Mouse (Mus musculus) limb, embryonic 12.5 days (tissue): Measurements from ENCODE around the gene Snupn. TPM values are rescaled to one million over a fixed set of nuclear protein-coding genes. Genes with fewer than 3 reads are reported as not detected.
A peak's percentile ranks its signal among the peaks of the same experiment; 100 is the strongest.

Experiments used
- ATAC-seq: fragments of 200-750 bp; cut with Nextera tagmentation; 2 replicates; pipeline ENCODE4 v1.8.0; 2017; ENCODE audit warnings: low read depth, moderate TSS enrichment; ENCODE audit not compliant: insufficient number of reproducible peaks, insufficient read depth, low FRiP score, low TSS enrichment
- H3K27ac ChIP-seq: fragments of 300-500 bp; sonication (generic); 2 replicates; pipeline ENCODE4 v1.5.1; 2016; ENCODE audit warnings: mild to moderate bottlenecking, moderate library complexity
- H3K27me3 ChIP-seq: fragments of 300-500 bp; sonication (generic); 2 replicates; pipeline ENCODE4 v1.6.1; 2016; ENCODE audit warnings: mild to moderate bottlenecking, moderate library complexity
- H3K36me3 ChIP-seq: fragments of 300-500 bp; sonication (generic); 2 replicates; pipeline ENCODE4 v1.6.1; 2016; ENCODE audit warnings: mild to moderate bottlenecking, moderate library complexity
- H3K4me1 ChIP-seq: fragments of 300-500 bp; sonication (generic); replicated peaks from 2 replicates; pipeline ENCODE4 v1.6.1; 2016
- H3K4me2 ChIP-seq: fragments of 300-500 bp; sonication (generic); 2 replicates; pipeline ENCODE4 v1.6.1; 2016; ENCODE audit warnings: mild to moderate bottlenecking, moderate library complexity
- H3K4me3 ChIP-seq: fragments of 300-500 bp; sonication (generic); replicated peaks from 2 replicates; pipeline ENCODE4 v1.5.1; 2016; ENCODE audit warnings: mild to moderate bottlenecking
- H3K9ac ChIP-seq: fragments of 300-500 bp; sonication (generic); replicated peaks from 2 replicates; pipeline ENCODE4 v1.6.1; 2016; ENCODE audit warnings: mild to moderate bottlenecking, moderate library complexity
- H3K9me3 ChIP-seq: fragments of 300-500 bp; sonication (generic); 2 replicates; pipeline ENCODE4 v1.6.1; 2016; ENCODE audit warnings: mild to moderate bottlenecking, moderate library complexity
- WGBS: fragments of 180-500 bp; shearing (Covaris S2); methylation state at CpG from one replicate; pipeline ENCODE4 v1.1.7; 2016; 5-methylcytosine and 5-hydroxymethylcytosine counted together
- polyA plus RNA-seq: library from polyadenylated mRNA; unstranded; fragments of >200 nt; fragmentation: Nextera tagmentation; extraction: Ambion mirVana; gene quantifications from 2 replicates; pipeline ENCODE4 v1.2.1, GENCODE M21; 2016

Snupn gene
- polyA plus RNA-seq, 1 experiment from 2014 or later = 29.2 TPM

DNA sequence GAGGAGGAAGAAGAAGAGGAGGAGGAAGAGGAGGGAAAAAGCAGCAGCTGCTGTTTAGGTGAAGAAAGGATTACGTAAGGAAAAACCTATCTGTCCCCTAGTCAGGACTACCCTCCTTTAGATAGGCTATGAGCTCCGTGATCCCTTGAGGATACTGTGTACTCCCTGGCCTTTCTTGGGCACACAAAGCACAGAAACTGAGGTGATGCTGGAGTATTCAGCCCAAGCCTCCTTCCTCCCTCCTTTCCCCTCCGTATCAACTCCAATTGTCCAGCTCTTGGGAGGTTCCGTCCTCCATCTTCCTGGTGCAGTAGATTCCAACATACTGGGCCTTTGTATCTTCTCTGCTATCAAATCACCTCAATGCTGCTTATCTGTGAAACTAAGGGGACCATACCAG is 27.9 kb upstream of the Snupn start:
- H3K9ac ChIP-seq = no peak overlapping the region
- peak overlapping the region; percentile 59; the same call in 1 of the 2 replicates for H3K4me3 ChIP-seq
- peak overlapping the region; percentile 83 for H3K4me2 ChIP-seq
- 93% methylated on average over 4 of the region's 4 CpGs for WGBS
- peaks cover 43% of the 10 kb centered on the region for H3K4me1 ChIP-seq
- H3K36me3 ChIP-seq = peaks cover 81% of the 10 kb centered on the region
- H3K9me3 ChIP-seq = peaks cover 4% of the 10 kb centered on the region; the same call in 1 of the 2 replicates
- ATAC-seq = no peak
- no peak overlapping the region for H3K27ac ChIP-seq
- no peaks in the 10 kb centered on the region for H3K27me3 ChIP-seq

DNA sequence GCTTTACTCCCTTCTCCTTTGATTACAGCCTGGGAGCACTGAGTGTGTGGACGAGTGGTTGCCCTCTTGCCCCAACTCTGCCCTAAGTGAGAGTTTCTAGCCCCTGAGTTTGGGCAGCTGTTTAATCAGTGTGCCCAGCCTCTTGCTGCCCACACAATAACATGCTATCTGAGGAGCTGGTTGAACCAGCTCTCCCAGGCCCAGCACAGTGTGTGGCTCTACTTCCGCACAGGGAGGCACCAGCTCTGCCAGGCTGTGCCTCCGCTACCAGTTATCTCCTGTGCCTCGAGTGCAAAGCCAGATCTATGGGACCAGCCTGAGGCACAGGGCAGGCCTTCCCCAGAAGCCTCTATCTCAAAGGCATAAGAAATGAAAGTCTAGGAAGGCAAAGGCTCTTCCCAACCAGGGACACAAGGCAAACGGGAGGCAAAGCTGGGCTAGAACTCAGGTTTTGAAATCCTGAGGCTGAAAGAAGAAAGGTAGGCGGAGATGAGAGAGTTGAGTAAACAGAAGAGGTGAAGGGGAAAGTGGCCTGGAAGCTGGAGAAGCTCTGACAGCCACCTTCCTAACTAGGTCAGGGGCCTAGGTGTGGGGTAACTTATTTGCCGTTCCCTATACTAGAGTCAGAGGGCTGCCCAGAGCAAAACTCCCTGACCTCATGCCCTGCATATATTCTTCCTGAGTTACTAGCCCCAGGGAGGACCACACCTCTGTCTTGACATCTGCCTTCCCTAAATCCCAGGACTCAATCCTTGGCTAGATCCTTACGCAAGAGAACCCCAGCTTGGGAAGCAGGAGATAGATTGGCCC is 26.6 kb upstream of the Snupn start:
- peaks cover 49% of the 10 kb centered on the region for H3K4me1 ChIP-seq
- H3K36me3 ChIP-seq = peaks cover 68% of the 10 kb centered on the region
- H3K9me3 ChIP-seq = peaks cover 4% of the 10 kb centered on the region; the same call in 1 of the 2 replicates
- no peak for ATAC-seq
- peak overlapping the region; percentile 60 for H3K9ac ChIP-seq
- no peaks in the 10 kb centered on the region for H3K27me3 ChIP-seq
- peak overlapping the region; percentile 83 for H3K4me2 ChIP-seq
- peak overlapping the region; percentile 59 for H3K4me3 ChIP-seq
- 70% methylated on average over 8 of the region's 8 CpGs for WGBS
- no peak overlapping the region; the same call in 1 of the 2 replicates for H3K27ac ChIP-seq

DNA sequence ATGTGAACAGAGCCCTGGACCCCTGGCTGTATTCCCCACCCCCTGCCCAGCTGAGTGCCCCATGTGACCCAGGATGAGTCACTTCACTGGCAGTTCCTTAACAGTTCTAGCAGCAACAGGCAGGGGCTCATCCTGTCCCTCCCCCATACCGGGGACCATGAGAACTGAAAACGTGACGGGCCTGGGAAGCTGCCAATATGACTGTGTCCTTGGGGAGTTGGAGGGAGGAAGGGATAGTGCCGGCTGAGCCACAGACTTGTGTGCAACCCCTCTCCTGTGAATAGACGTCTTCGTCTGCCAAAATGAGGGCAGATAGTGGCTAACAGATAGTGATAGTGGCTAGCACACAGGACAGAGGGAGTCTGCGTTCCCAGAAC is 26.0 kb upstream of the Snupn start:
- H3K9me3 ChIP-seq = peaks cover 4% of the 10 kb centered on the region; the same call in 1 of the 2 replicates
- H3K4me3 ChIP-seq = peak overlapping the region; percentile 59
- 30% methylated on average over 7 of the region's 7 CpGs for WGBS
- H3K4me2 ChIP-seq = peak overlapping the region; percentile 83
- H3K27me3 ChIP-seq = no peaks in the 10 kb centered on the region
- H3K36me3 ChIP-seq = peaks cover 62% of the 10 kb centered on the region
- H3K9ac ChIP-seq = peak overlapping the region; percentile 60
- peaks cover 50% of the 10 kb centered on the region for H3K4me1 ChIP-seq
- no peak overlapping the region for H3K27ac ChIP-seq
- ATAC-seq = no peak

- Histone ChIP-seq H3K36me3 (peaks cover 54% of the 10 kb centered on the region), H3K9me3 (peaks cover 4% of the 10 kb centered on the region; the same call in 1 of the 2 replicates), H3K27me3 (no peaks in the 10 kb centered on the region), H3K27ac (no peak overlapping the region), H3K4me1 (peaks cover 50% of the 10 kb centered on the region), H3K4me2 (peak overlapping the region; percentile 83), H3K9ac (peak overlapping the region; percentile 60), H3K4me3 (peak overlapping the region; percentile 59)
- ATAC-seq = no peak
- 87% methylated on average over 26 of the region's 26 CpGs for WGBS
Observed at GRCm38 (mm10) chr9:56925291-56926024, 25.2 kb upstream of the Snupn start.

DNA sequence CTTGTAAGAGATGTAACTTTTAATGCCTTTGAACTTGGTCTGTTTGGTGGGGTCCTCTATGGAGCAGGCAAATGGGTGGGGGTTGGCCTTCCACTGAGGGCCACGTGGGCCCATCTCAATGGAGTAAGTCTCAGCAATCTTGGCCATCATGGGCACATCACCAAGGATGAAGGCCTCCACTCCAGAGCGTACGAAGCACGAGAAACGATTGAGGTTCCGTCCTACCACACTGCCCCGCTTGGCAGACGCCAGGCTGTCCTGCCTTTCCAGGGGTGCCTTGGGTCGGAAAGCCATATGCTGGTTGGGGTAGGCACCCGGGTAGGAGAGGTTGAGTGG is 24.7 kb upstream of the Snupn start:
- Histone ChIP-seq H3K27ac (no peak overlapping the region), H3K4me3 (peak overlapping the region; percentile 59), H3K9ac (no peak overlapping the region), H3K27me3 (no peaks in the 10 kb centered on the region), H3K36me3 (peaks cover 49% of the 10 kb centered on the region), H3K9me3 (peaks cover 4% of the 10 kb centered on the region; the same call in 1 of the 2 replicates), H3K4me1 (peaks cover 50% of the 10 kb centered on the region), H3K4me2 (peak overlapping the region; percentile 83)
- 93% methylated on average over 10 of the region's 10 CpGs for WGBS
- ATAC-seq = no peak

- H3K27me3 ChIP-seq = no peaks in the 10 kb centered on the region
- H3K4me1 ChIP-seq = peaks cover 50% of the 10 kb centered on the region
- H3K9me3 ChIP-seq = peaks cover 4% of the 10 kb centered on the region; the same call in 1 of the 2 replicates
- H3K4me2 ChIP-seq = peak overlapping the region; percentile 83
- H3K4me3 ChIP-seq = peak overlapping the region; percentile 59
- H3K27ac ChIP-seq = 0 out of 2 replicates have a peak overlapping the region, but pooled peaks have one; percentile 98
- H3K36me3 ChIP-seq = peaks cover 45% of the 10 kb centered on the region
- ATAC-seq = no peak
- peak overlapping the region; percentile 70; the same call in 1 of the 2 replicates for H3K9ac ChIP-seq
- 87% methylated on average over 10 of the region's 10 CpGs for WGBS
Observed at GRCm38 (mm10) chr9:56926387-56926786, 24.3 kb upstream of the Snupn start.

DNA sequence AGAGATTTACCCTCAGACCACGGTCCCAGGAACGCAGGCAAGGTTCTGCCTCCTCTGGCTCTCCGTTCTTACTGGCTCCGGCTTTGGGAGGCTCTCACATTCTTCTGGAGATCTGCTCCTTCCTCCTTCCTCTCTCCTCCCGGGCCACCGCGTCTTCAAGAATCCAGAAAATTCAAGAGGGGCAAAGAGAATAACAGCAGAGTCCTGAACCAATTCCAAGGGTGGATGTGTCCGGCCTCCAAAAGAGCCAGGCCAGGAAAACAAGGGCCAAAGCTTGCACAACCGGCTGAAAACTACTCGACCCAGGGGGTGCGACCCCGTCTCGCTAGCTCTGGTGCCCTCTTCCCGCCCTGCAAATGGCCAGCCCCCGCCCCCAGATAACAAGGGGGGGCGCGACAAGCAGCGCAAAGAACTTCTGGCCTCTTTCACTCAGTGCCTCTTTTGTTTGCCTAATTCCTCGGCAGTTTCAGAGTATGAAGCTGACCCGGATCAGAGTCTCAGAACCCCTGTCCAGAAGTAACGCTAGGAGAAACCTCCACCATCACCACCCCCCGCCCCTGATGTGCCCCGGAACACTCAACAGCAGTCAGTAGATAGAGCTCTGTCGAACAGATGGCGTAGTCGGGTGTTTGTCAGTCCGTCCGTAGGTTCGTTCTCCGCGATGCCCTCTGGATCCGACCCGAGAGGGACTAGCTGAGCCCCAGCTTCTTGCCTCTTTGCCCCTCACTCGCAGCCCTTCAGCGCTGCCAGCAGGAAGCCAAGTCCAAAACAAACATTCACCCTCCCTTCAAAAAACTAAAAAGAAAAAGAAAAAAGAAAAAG is 23.3 kb upstream of the Snupn start:
- peak; percentile 58 for ATAC-seq
- Histone ChIP-seq H3K27ac (peak overlapping the region; percentile 98), H3K4me2 (peak overlapping the region; percentile 83), H3K9ac (peak overlapping the region; percentile 70), H3K9me3 (no peaks in the 10 kb centered on the region), H3K36me3 (peaks cover 35% of the 10 kb centered on the region), H3K27me3 (no peaks in the 10 kb centered on the region), H3K4me3 (peak overlapping the region; percentile 59), H3K4me1 (peaks cover 50% of the 10 kb centered on the region)
- 1% methylated on average over 35 of the region's 35 CpGs for WGBS

- WGBS = under 1% methylated on average over 47 of the region's 50 CpGs
- peak; percentile 88 for ATAC-seq
- Histone ChIP-seq H3K9me3 (no peaks in the 10 kb centered on the region), H3K4me3 (peak within 1 kb of the TSS; percentile 59), H3K27me3 (no peaks in the 10 kb centered on the region), H3K4me1 (peaks cover 44% of the 10 kb centered on the region), H3K27ac (peak within 1 kb of the TSS; percentile 98), H3K36me3 (peaks cover 27% of the 10 kb centered on the region), H3K4me2 (peak within 1 kb of the TSS; percentile 83), H3K9ac (peak within 1 kb of the TSS; percentile 70)
Observed at GRCm38 (mm10) chr9:56928041-56928811, 22.5 kb upstream of the Snupn start, which contains the start of gene Snx33. Gene Snx33 (minus strand): TSS chr9:56928371.

GRCm38 (mm10) chr9:56929496-56929895 is 21.2 kb upstream of the Snupn start:
- H3K9ac ChIP-seq = no peak overlapping the region
- peaks cover 18% of the 10 kb centered on the region for H3K36me3 ChIP-seq
- H3K4me3 ChIP-seq = no peak overlapping the region
- H3K27me3 ChIP-seq = no peaks in the 10 kb centered on the region
- no peaks in the 10 kb centered on the region for H3K9me3 ChIP-seq
- no peak overlapping the region for H3K4me2 ChIP-seq
- ATAC-seq = no peak
- peaks cover 31% of the 10 kb centered on the region for H3K4me1 ChIP-seq
- WGBS = 39% methylated on average over 4 of the region's 4 CpGs
- no peak overlapping the region for H3K27ac ChIP-seq

DNA sequence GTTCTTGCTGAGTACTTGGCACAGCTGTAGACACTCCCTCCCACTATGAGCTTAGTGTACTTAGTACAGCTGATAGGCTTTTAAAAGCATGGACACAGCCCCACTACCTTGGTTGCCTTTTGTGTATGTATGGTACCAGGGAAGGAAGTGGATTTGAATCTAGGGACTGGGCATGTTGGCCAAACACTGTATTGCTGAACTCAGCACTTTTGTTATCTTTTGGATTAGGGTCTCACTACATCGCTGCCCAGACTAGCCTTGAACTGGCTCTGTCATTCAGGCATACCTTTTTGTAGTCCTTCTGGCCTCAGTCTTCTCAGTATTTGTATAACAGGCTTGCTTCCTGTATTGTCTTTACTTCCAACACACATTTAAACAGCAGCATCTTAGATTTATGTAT is 20.1 kb upstream of the Snupn start:
- Histone ChIP-seq H3K9me3 (no peaks in the 10 kb centered on the region), H3K4me2 (no peak overlapping the region), H3K4me1 (peaks cover 21% of the 10 kb centered on the region), H3K36me3 (peaks cover 8% of the 10 kb centered on the region), H3K27me3 (no peaks in the 10 kb centered on the region), H3K27ac (no peak overlapping the region), H3K4me3 (no peak overlapping the region), H3K9ac (no peak overlapping the region)
- ATAC-seq = no peak
- 83% methylated on average over 1 of the region's 1 CpGs for WGBS
